Mouse (Mus musculus) left cerebral cortex, postnatal 4 days (tissue): ENCODE measurements around the gene Lrfn1. TPM values are rescaled to one million over a fixed set of nuclear protein-coding genes. Genes with fewer than 3 reads are reported as not detected.

ENCODE experiments used
- DNase-seq: peaks from one replicate; pipeline ENCODE4 v3.0.0-alpha.2; 2022
- intact Hi-C: fragments of 180-260 bp; cut with DNase I; formaldehyde crosslinking; loops from one replicate; pipeline ENCODE4 v1.15.1; 2025
- total RNA-seq, 2 experiments: library from RNA; stranded (reverse); gene quantifications; 2 replicates each; pipeline ENCODE4 v1.2.3; 2021

Lrfn1 gene
- total RNA-seq = 100 to 1,000 TPM; 125 TPM

DNA sequence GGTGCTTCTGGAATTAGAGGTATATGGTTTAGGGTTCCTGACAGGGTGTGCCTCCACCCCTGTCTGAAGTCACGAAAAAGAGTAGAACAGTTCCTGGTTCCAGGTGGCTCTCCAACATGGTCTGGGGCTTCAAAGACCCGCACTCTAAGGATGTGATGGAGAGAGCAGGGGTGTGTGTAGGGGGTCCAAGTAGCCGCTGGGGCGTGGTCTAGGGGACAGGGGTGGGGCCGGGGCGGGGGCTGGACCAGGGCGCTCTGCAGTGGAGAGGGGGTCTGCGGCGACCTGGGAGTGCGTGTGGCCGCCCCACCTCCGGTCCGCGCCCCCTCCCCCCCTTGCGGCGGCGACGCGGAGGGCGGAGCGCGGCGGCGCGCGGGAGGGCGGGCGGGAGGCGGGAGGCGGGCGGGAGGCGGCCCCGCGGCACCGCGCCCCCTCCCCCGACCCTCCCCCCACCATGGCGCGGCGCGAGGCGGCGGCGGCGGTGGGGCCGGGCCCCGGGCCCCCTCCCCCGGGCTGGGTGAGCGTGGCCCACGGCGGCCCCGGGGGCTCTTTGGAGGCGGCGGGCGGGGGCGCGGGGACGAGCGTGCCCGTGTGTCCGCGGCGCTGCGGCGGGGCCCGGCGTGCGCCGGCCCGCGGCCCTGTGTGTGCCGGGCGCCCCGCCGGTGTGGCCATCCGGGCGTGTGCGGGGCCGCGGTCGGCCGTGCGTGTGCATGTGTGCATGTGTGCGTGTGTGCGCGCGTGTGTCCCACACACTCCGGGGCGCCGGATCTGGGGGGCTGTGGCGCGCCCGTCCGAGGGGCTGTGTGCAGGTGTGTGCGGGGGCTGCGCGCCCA, at the start of gene Lrfn1:
Lrfn1 (plus strand) TSS at position 450 of the 830 bp plus-strand sequence.
- intact Hi-C loops = no loop called here
- DNase-seq = peak; percentile 47

GRCm38 (mm10) chr7:28410841-28411475, 40.8 kb upstream of the Lrfn1 start:
- intact Hi-C loops = no loop called here
- DNase-seq = no peak

DNA sequence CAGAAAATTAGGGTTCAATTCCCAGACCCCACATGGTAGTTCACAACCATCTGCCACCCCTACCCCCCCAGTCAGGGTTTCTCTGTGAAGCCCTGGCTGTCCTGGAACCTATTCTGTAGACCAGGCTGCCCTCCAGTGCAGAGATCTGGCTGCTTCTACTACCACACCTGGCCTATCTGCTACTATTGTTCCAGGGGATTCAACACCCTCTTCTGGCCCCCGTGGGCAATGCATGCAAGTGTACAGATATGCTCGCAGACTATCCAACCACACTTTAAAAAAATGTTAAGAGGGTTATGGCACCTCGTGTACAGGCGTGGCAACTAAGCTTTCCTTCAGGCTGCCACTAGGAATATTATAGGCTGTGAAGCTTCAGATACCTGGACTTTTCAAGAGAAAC, 39.0 kb upstream of the Lrfn1 start:
- intact Hi-C loops = no loop called here

DNA sequence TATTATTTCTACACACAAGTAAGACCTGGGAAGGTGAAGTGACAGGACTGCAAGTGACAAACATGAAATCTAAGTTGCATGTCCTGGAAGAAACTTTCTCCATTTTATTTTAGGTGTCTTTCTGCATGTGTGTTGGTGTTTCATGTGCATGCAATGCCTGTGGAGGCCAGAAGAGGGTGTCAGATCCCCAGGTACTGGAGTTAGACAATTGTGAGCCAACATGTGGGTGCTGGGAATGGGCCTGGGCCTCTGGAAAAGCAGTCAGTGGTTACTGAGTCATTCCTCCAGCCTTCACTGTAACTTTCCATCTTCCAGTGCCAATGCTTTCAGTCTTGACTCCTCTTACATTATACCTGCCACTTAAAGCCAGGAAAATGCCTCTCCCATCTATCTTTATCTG, 34.4 kb upstream of the Lrfn1 start:
- intact Hi-C loops = no loop called here
- no peak for DNase-seq

More for the DNA sequence above, 39.0 kb upstream of the Lrfn1 start:
- no peak for DNase-seq

DNA sequence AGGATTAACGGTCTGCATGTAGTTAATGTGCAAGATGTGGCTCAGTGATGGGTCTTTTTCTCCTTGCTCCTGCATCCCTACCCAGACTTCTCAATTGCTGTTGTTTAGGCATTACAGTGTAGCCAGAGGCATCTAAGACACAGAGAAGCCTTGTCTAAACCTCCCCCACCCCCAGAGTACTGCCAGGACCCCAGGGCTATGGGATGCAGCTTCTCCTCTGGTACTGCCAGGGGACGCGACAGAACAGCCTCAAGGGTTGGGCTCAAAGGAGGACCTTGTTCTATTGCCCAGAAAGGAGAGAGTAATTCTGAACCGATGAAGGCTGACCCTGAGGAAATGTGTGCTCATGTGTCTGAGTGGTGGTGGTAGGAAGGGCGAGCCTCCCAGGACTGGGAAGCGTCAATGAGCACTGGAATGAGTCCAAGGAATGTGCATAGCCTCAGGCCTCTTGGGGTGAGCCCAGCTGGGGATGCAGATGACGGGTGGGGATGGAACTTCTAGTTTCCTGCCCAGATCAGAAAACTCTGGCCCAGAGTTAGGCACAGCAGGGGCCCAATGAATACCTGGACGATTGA, 33.6 kb upstream of the Lrfn1 start:
- no peak for DNase-seq
- intact Hi-C loops = no loop called here

DNA sequence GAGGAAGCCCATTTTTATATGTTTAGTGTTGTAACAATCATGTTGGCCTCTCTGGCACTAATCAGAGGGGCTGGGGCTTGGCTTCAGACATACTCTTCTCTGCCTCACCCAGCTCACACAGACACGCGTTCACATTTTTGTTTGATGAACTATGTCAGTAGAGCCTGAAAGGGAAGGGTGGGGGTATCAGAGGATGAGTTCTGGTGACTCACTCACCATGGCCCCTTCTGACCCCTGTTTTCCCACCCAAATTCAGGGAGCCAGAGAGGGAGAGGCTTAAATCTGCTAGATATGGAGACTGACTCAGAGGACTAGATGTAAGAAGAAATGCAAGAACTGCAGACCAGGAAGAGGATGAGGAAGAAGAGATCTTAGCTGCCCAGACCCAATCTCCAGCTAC, 32.4 kb upstream of the Lrfn1 start:
- intact Hi-C loops = no loop called here
- no peak for DNase-seq

GRCm38 (mm10) chr7:28423018-28423417, 28.8 kb upstream of the Lrfn1 start:
- no peak for DNase-seq
- intact Hi-C loops = no loop called here

DNA sequence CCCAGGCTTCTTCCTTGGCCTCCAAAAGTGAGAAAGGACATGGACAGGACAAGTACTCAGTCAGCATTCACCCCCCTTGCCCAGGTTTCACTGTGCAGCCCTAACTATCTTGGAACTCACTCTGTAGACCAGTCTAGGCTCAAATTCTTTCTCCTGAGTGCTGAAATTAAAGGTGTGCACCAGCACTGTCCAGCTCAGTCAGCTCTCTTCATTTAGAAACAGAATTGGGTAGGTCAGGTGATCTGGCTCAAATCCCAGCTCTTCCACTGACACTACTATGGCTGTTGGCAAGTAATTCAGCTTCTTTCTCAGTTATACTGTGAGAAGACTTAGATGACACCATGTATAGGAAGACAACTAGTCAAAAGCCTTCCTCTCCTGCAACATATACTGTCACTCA, 24.0 kb upstream of the Lrfn1 start:
- intact Hi-C loops = no loop called here
- DNase-seq = no peak

- intact Hi-C loops = no loop called here
- DNase-seq = no peak
These were observed 21.3 kb upstream of the Lrfn1 start for GRCm38 (mm10) chr7:28430512-28430911.

- intact Hi-C loops = no loop called here
- DNase-seq = no peak
These were observed 19.5 kb upstream of the Lrfn1 start for GRCm38 (mm10) chr7:28432252-28432651.

DNA sequence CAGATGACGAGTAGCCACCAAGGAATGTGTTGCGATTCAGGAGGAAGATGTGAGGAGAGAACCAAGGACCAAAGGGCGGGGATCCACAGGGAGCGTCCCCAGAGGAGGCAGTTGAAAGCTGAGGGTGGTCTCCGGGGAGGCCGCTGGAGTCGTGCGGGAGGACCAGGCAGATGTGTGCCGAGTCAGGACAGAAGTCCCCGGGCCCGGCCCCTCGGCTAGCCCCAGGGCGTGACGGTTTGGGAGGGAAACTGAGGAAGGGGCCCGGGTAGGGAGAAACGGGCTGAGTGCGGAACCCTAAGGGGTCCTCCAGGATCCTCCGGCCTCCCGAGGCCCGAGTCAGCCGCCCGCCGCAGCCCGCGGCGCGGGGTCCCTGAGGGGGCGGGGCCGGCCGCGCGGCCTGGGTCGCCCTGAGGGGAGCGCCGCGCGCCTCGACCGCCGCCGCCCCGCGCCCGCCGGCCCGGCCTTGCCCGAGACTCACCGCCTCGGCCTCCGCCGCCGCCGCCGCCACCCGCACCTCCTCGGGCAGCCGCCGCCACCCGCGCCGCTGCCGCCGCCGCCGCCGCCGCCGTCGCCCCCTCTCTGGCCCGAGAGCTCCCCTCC, 16.0 kb upstream of the Lrfn1 start:
- intact Hi-C loops = no loop called here
- peak; percentile 42 for DNase-seq

GRCm38 (mm10) chr7:28436271-28436904, 15.4 kb upstream of the Lrfn1 start:
- intact Hi-C loops = no loop called here

GRCm38 (mm10) chr7:28436932-28437570, 14.7 kb upstream of the Lrfn1 start, which contains the start of gene Gmfg:
Gene Gmfg (plus strand): TSS chr7:28437447.
- intact Hi-C loops = no loop called here
- peak; percentile 86 for DNase-seq

More at GRCm38 (mm10) chr7:28436271-28436904, 15.4 kb upstream of the Lrfn1 start:
- peak; percentile 100 for DNase-seq

- no peak for DNase-seq
- intact Hi-C loops = no loop called here
These were observed 13.8 kb upstream of the Lrfn1 start for GRCm38 (mm10) chr7:28437964-28438363.

DNA sequence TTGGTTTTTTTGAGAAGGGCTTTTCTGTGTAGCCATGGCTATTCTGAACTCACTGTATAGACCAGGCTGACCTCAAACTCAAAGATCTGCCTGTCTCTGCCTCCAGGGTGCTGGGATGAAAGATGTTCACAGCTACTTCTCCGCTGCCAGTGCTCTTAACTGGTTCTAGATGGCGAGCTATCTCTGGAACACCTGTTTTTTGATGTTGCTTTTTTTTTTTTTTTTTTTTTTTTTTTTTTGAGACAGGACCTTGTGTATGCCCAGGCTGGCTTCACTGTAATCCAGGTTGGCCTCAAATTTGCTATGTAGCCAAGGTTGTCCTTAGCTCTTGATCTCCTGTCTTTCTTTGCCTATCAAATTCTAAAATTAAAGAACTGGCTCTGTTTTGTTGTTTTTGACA, 13.0 kb upstream of the Lrfn1 start:
- DNase-seq = no peak
- intact Hi-C loops = no loop called here

- intact Hi-C loops = no loop called here
- DNase-seq = no peak
These were observed 11.0 kb upstream of the Lrfn1 start for GRCm38 (mm10) chr7:28440739-28441138.

DNA sequence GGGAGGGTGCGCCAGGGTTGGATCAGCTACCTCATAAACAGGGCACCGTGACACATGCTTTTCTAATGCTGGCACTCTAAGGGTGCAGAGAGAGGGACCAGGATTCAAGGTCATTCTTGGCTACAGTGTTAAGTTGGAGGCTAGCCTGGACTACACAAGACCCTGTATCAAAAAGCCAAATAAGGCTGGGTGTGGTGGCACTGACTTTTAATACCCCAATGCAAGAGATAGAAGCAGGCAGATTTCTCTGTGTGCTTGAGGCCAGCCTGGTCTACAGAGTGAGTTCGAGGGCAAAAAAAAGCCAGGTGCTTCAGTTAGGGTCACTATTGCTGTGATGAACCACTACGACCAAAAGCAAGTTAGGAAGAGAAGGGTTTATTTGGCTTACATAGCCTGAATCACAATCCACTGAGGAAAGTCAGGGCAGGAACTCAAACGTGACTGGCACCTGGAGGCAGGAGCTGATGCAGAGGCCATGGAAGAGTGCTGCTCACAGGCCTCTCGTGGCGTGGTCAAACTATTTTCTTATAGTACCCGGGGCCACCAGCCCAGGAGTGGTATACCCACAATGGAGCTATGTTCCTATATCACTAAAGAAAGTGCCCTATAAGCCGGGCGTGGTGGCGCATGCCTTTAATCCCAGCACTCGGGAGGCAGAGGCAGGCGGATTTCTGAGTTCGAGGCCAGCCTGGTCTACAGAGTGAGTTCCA, 9.8 kb upstream of the Lrfn1 start:
- intact Hi-C loops = no loop called here
- DNase-seq = no peak

DNA sequence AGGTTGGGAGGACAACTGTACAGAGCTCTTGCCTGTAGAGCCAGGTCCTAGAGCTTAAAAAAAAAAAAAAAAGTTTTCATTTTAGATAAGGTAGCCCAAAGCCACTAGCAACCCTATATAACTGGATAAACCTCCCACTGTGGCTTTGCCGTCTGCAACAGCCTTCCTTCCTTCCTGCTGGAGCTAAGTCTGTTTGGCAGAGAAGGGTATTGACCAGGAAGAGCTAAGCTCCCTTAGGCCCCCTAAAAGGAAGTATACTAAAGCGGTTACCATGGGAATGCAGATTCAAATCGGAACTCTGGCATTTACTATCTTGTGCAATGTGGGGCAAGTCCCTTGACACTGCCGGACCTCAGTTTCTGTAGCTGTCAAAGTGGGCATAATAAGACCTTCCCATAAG, 9.1 kb upstream of the Lrfn1 start:
- intact Hi-C loops = no loop called here
- DNase-seq = no peak

- intact Hi-C loops = no loop called here
- DNase-seq = no peak
These were observed 7.3 kb upstream of the Lrfn1 start for GRCm38 (mm10) chr7:28444344-28444974.
